Mouse (Mus musculus) embryonic stem cell, embryonic (primary cell): ENCODE measurements at regions not wholly inside any gene's neighbourhood (a gene's known extent, or its start where the extent isn't known, plus 50 kb on each side); places are given as distances from the start of the nearest gene placed in this dataset.

Experiments
- CTCF ChIA-PET, 4 experiments: fragments of 300-600 bp in 2 of 4; fragments of 350-600 bp in 2 of 4; sonication (Branson Sonifier 250); formaldehyde crosslinking; loops; one replicate each; lab custom pipeline; 2022; ENCODE audit warnings: inconsistent platforms in 2 of 4; lab: Charles Lee
- POLR2A ChIA-PET, 4 experiments: fragments of 300-600 bp in 2 of 4; fragments of 350-600 bp in 2 of 4; sonication (Branson Sonifier 250); formaldehyde crosslinking; loops; one replicate each; lab custom pipeline; 2022; ENCODE audit warnings: antibody characterized with exemption in 4 of 4, inconsistent platforms in 1 of 4; lab: Charles Lee

DNA sequence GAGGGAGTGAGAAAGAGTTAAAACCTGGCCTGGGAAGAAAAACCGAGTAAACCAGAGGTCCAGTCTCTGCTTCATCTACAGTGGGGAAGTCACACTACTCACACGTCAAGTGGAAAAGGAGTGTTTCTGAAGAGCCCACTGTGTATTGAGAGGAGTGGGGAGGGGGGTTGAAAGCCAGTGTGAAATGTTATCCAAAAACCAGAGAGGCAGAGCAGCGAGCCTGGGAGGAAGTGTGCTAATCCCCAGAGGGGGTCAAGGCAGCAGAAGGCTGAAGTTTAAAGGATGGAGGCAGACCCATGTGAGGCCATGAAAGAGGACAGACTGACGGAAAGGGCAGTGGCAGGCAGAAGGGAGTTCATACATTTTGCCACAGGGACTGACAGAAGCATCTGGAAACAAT lies 605.9 kb downstream of the Ttll7 start:
- POLR2A ChIA-PET, result no interaction called here
- CTCF ChIA-PET, result no interaction called here

DNA sequence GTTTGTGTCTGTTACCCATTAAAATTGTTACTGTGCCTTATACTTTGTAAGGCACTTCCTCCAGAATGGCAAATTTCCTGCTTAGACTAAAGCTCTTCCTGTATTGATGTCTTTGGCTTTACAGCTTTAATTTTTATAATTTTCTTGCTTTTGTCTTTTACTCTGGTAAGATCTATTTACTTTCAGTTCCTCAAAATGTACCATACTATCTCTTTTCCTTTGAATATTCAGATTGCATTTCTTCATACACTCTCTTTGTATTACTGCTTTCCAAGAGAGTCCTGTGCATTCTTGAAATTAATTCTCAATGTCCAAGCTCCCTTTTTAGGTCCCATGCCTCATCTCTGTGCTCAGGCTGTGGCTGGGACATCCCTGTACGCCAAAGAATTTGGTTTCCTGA lies 627.7 kb downstream of the Ttll7 start:
- ChIA-PET POLR2A (no interaction called here), CTCF (no interaction called here)
